Mouse (Mus musculus): Measurements from ENCODE around the gene Agbl4.

DNA sequence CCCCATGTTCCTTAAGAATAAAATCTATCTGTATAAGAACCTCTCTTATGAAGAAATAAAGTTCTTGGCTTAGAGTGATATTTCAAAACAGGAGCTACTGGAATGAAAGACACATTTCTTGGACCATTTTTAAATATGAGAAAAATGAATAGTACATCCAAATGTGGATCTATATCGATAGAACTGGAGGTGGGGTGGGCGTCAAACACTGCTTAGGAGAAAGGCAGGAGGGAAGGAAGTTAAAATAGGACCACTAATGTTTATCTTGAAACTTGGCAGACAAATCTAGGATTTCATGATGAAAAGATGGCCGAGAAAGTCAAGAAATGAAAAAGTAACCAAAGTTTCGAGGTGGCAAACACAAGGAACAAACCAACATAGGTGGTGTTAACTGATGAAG, 391.1 kb downstream of the Agbl4 start:
- TF ChIP-seq GATA1 (IDR thresholded peaks at IDR 0.05; ENCODE audit: low read length), result no peak
- TF ChIP-seq TAL1 (IDR thresholded peaks at IDR 0.05; ENCODE audit: low read length), result no peak

Measured in erythroblast, embryonic 14.5 days (primary cell).